Comparison of ENCODE assay signal across 9 mouse cellular contexts in genomic region chr8:110664202-110664896, GRCm38 (mm10). TPM values are rescaled to one million over a fixed set of nuclear protein-coding genes. Genes with fewer than 3 reads are reported as not detected.
A peak's percentile ranks its signal among the peaks of the same experiment; 100 is the strongest.
DNase-seq lines count a peak whose midpoint lies in the region; ATAC-seq and TF ChIP-seq lines count a peak whose summit lies in the region.
"Had no signal": no experiment of that assay in that cellular context is flagged by ENCODE, and none has a peak within 500 bp of the region (broad histone marks: within the 10 kb centered on the region; RNA-seq: fewer than 3 reads in every experiment).

No protein-coding gene starts in this region.

- TF ChIP-seq CTCF in lung, postnatal 0 days (IDR thresholded peaks at IDR 0.05) = no peak

- H3K4me3 ChIP-seq in lung, postnatal 0 days (ENCODE audit: low read depth, low read length) = no peak overlapping the region
- H3K4me3 ChIP-seq: liver, embryonic 13.5 days had no signal

- H3K27ac ChIP-seq in lung, postnatal 0 days (ENCODE audit: low read length) = 0 out of 2 replicates have a peak overlapping the region, but pooled peaks have one; percentile 20
- H3K27ac ChIP-seq: liver, embryonic 13.5 days had no signal

- no peak overlapping the region for H3K9ac ChIP-seq in lung, postnatal 0 days (replicated peaks; ENCODE audit: low read depth)
- H3K9ac ChIP-seq: liver, embryonic 13.5 days had no signal

- TF ChIP-seq EP300 in lung, postnatal 0 days (IDR thresholded peaks at IDR 0.05) = no peak

- 65% methylated on average over 7 of the region's 7 CpGs for WGBS in lung, postnatal 0 days

- no peak for ATAC-seq in lung, postnatal 0 days

- H3K4me2 ChIP-seq in lung, postnatal 0 days (replicated peaks; ENCODE audit: low read depth, low read length) = no peak overlapping the region
- H3K4me2 ChIP-seq: liver, embryonic 13.5 days had no signal

- H3K27me3 ChIP-seq in lung, postnatal 0 days (replicated peaks; ENCODE audit: insufficient read depth, low read length) = no peaks in the 10 kb centered on the region
- H3K27me3 ChIP-seq: liver, embryonic 13.5 days had no signal

- 0 out of 2 replicates have a peak, but pooled peaks cover 4% of the 10 kb centered on the region for H3K4me1 ChIP-seq in lung, postnatal 0 days (ENCODE audit: insufficient read depth, low read depth, low read length)

- no peaks in the 10 kb centered on the region for H3K36me3 ChIP-seq in lung, postnatal 0 days (ENCODE audit: insufficient read depth, low read length)

- no peaks in the 10 kb centered on the region for H3K9me3 ChIP-seq in lung, postnatal 0 days (ENCODE audit: low read length)
- H3K9me3 ChIP-seq: liver, embryonic 13.5 days had no signal

- DNase-seq in lung, postnatal 0 days (ENCODE audit: low spot score) = no peak
- no peak for DNase-seq in lung, postnatal 14 days
- DNase-seq in cerebellum, postnatal 36 days = peak; percentile 82 to 87
- peak; percentile 76 for DNase-seq in gastrocnemius, postnatal 10 days
- peak; percentile 80 to 90 for DNase-seq in layer of hippocampus, postnatal 14 days (ENCODE audit: low spot score in 2 of 2)
- DNase-seq in right cerebral cortex, adult 18-20 months = peak; percentile 73
- DNase-seq in c-Kit-positive CD71-positive TER-119-positive erythroid progenitor cells, embryonic 14.5 days (ENCODE audit: low spot score) = no peak
- no peak for DNase-seq in spleen, postnatal 14 days (ENCODE audit: low spot score in 2 of 2)
- DNase-seq: liver, embryonic 13.5 days had no signal

RNA-seq across cellular contexts. Expression of gene Vac14, which starts 46.0 kb away (rescaled TPM):
- 10.0 and 11.1 TPM in 2 replicates for polyA plus RNA-seq in lung, postnatal 0 days (2015; fragmentation: Nextera tagmentation; extraction: Ambion mirVana)
- 10 to 100 TPM; 16.1 to 18.7 TPM for total RNA-seq in gastrocnemius, postnatal 10 days (2021)
- total RNA-seq in layer of hippocampus, postnatal 14 days (2021) = 10 to 100 TPM; 24.5 to 26.6 TPM

RNA-seq across cellular contexts. Expression of gene Mtss1l, which starts 56.9 kb away (rescaled TPM):
- polyA plus RNA-seq in lung, postnatal 0 days (2015; fragmentation: Nextera tagmentation; extraction: Ambion mirVana) = 13.8 and 16.6 TPM in 2 replicates
- total RNA-seq in gastrocnemius, postnatal 10 days (2021) = 10 to 100 TPM; 58.6 to 71.8 TPM
- total RNA-seq in layer of hippocampus, postnatal 14 days (2021) = 100 to 1,000 TPM; 220 to 233 TPM

Comparison
In these comparisons a context has a peak if more than half of its experiments do, and no peak if none do; other contexts are left out.
1. DNase-seq: peak in cerebellum, postnatal 36 days (2 of 2), gastrocnemius, postnatal 10 days (single experiment), layer of hippocampus, postnatal 14 days (2 of 2) and right cerebral cortex, adult 18-20 months (single experiment); none in lung, postnatal 0 days (single experiment), lung, postnatal 14 days (single experiment), c-Kit-positive CD71-positive TER-119-positive erythroid progenitor cells, embryonic 14.5 days (single experiment) and spleen, postnatal 14 days (0 of 2).